Mouse (Mus musculus) spleen, adult 12 weeks (tissue): Measurements from ENCODE around the gene Zbtb41.
A peak's percentile ranks its signal among the peaks of the same experiment; 100 is the strongest.
"Not testable (repeated sequence)": the region's sequence is repeated elsewhere in the genome, so short reads cannot be mapped to it uniquely, and the experiment has no call there.

Source experiments
- DNase-seq: peaks from one replicate; pipeline ENCODE4 v3.0.0; 2022; ENCODE audit warnings: low spot score

Zbtb41 gene

DNA sequence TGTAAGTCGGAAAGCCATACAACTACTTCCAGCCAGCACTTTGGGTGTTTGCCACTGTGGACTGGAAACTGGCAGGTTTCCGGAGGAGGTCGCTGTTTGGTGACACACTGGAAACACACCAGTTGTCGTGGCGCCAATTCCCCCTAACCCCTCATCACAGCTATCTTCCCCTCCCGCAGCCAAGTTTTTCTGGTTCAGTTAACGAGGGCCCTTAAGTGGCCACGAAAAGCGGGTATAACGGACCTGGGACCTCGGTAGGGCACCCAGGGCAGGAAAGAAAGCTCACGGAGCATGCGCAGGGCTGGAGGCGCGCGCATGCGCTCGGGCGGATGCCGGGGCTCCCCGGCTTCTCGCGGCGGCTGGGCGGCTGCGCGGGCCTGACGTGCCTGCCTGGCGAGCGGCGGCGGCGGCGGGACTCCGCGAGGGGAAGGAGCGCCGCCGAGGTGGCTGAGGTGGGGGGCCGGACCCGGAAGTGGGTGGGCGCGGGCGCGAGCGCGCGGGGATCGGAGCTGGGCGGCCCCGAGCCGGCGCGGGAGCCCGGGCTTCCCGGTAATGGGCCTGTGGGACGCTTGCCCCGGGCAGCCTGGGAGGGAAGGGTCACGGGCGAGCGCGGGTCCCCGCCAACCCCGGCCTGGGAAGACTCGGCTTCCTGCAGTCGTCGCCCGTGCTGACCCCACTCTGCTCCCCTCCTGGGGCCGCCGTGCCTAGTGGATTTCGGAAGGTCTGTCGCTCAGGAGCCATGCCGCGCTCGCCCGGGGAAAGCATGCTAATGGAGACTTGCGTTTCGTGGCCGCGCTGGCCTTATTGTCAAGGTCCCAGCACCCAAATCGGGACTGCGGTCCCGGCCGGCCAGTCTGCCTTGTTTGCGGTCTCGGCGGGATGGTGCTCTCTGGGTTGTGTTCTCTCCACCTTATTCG, at the start of gene Zbtb41:
Gene Zbtb41, plus strand, starts transcription at position 414 of the 917 bp plus-strand sequence.
- DNase-seq = peak; percentile 87

DNA sequence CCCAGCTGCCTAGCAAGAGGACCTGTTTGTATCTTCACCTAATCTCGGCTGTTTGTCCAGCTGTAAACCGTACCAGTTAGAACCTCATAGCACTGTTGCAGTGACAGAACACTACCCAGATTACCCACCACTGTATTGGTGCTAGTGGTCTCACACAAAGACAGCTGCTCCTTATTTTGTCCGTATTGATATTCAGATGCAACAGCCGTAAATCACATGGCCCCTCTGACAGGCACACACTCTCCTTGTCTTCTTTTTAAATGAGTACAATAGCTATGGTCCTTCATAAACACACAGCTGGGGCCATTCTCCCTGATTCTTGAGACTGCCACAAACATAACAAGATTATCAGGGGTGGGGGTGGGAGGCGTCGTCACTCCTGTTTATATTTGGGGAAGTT, 46.2 kb upstream of the Zbtb41 start:
- no peak for DNase-seq

DNA sequence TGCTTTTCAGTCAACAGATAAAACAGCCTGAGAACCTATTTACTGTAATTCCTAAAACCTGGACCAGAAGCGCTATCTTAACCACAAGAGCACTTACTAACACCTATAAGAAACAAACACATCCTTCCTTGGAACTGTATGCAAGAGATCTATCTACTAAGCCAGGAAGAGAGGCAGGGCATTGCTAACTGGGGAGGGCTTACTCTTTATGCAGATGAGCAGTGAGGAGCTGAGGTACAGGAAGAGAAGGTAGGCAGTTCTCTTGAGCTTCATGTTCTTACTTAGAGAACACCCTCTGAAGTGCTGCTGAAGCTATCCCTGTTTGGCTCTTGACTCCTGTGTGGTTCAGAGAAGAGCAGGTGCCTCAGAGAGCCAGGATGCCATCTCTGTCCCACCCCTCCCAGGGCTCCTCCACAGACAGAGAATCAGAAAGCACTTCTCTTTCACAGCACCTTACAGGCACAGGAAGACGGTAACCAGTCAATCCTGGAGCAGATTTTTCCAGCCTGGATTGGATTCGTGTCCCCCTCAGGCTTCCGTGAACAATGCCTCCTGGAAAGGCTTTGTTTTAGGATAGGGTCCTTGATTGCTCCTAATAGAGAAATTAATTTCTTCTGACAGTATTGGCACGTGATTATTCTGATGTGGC, 45.3 kb upstream of the Zbtb41 start, which contains the start of gene Crb1:
Gene Crb1, minus strand, starts transcription at position 463 of the 649 bp plus-strand sequence.
- DNase-seq = no peak

DNA sequence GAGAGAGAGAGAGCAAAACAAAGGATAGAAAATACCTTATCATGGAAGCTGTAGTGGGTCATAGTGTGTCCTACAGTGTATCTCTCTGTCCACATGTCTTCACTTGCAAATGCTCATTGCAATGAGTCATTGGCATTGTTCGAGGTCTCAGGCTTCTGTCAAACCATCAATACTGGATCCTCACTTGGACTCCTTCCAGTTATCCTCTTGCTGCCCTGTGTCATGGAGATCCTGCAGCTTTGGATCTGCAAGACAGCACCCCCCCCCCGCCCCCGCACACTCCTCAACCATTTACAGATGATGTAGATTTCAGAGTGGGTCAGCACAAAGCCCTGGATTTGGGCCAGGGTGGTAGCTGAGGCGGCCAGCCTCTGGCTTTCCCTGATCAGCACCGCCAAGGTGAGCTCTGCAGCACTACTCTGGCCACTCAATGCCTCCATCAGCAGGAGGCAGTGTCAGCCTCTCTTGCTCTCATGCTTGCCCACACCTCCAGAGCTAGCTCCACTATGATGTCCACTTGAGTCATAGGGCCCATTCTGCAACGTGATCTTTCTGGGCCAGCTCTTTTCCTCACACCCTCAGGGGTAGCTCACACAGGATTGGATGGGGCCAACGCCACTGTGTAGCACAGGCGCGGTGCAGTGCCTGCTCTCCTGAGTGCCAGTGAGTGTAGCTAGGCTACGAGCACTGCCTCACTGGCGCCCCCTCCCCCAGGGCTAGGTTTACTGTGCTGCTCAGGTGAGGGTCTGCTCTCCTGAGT, 43.0 kb upstream of the Zbtb41 start:
- no peak for DNase-seq

DNA sequence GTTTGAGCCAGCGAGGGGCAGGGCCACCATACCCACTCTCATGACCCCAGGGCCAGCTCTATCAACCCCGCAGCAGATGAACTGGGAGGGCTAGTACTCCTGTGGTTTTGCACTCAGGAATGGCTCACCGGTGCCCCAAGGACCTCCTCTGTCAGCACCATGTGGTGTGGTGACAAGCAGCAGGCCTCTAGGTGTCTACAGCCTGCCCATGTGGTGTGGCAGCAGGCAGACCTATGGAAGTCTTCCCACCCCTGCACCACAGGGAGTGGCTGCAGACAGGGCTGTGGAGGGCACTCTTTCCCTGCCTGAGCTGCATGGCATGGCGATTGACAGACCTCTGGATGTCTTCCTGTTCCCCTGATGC, 42.5 kb upstream of the Zbtb41 start:
- DNase-seq = no peak

DNA sequence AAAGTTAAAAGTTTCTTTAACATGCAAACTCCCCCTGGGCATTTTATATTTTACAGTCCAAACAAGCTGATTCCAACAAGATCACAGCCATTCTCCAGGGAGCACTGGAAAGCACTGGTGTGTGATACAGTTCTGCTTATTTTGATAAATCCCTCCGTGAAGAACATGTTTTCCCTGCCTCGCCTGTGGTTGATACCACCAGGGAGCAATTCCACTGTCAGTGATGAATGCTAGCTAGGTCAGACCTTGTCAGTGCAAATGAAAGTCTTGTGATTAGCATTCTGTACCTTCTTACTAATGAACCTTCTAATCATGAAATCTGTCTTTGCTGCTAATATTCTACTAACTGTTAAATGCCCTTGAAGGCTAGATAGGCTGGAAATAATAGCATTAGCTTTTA, 30.3 kb upstream of the Zbtb41 start:
- DNase-seq = no peak

DNA sequence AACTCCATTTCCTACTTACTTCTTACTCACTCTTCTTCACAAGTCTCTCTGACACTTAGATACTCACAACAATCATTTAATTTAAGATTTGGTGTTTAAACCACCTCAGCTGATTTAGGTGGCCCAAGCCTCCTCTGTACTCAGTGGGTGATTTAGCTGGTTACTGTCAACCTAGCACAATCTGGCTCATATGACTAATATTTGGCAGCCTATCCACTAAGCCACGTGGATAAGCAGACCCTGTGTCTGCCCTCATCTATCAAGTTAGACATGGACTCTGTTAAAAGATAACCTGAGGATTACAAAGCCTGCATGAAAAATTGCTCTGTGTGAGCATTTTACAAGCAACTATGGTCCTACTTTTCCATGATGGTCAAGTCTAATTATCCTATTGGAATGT, 25.5 kb upstream of the Zbtb41 start:
- no peak for DNase-seq

DNA sequence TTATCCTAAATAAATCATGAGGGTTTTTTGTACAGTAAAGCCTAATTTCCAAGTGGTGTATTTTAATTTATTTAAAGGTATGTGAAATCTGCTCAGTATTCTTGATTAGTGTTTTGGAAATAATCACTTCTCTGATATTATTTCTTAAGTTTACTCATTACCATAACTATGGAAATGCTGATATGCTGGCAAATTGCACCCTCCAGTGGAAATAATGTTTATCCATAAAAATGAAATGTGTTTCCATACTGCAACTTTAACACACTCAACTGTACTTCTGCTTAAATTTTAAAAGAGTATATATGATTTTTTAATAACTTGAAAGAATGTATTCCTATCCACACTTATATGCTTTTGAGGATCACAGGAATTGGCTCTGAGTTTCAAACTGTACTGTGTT, 16.3 kb upstream of the Zbtb41 start:
- no peak for DNase-seq

DNA sequence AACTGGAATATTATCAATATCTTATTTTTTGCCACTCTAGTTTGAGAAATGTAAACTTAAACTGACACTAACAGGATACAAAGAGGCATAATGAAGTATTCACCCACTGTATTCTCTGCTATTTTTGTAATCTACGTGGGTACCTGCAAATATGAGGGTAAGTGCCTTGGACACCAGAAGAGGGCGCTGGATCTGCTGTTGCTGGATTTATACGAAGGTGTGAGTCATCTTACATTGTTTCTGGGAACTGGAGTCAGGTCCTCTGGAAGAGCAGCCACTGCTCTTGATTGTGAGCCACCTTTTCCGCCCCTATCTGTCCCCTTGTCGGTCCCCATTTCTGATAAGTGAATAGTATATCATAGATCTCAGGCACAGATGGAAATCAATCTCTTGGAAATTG, 14.4 kb upstream of the Zbtb41 start:
- DNase-seq = no peak

DNA sequence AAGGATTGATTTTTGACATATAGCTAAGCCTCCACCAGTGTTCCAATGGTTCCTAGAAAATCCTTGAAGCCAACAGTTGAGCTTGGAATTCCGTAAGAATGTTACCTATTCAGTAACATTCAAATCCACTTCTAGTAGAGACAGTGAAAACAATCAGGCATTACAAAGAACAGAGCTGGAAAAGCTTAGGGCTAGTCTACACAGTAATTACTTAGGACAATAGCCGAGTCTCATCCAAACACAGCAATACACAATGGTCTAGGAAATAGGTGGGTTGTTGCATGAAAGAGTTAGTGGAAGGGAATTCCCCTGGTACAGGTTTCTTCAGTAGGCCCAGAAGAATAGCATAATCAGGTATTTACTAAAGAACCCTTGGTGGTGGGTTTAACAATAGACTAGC, 9.7 kb upstream of the Zbtb41 start:
- not testable (repeated sequence) for DNase-seq

DNA sequence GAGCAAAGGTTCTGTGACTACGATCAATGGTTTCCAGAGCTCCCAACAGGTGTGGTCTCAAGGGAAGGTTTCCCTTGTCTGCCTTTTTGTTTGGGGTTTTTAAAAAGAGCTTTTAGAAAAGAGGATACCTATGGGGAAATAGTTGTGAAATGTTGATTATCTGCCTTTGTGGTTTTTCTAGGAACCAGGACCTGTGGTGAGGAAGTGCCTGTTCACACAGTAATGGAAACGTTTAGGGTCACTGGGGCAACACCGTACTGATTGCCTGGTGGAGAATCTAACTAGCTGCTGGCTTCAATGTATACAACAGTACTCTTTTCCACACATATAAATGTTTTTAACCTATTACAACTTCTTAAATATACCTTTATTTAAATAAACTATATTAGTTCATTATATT, 8.6 kb upstream of the Zbtb41 start:
- DNase-seq = no peak

DNA sequence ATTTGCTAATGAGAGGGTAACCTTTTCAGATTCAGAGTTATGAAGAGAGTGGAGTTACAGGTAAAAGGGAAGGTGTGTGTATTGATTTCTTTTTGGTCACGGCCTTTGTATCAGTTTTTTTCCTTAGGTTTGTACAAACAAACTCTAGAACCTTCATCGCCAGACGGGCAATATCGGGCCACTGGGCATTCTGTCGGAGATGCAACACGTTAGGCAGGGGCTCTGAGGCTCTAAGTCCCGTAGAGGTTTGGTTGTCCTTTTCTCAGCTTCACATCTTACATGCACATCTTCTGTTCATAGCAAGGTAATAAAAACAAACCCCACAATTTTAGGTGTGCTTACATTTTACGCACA, 590 bp upstream of the Zbtb41 start:
- no peak for DNase-seq

DNA sequence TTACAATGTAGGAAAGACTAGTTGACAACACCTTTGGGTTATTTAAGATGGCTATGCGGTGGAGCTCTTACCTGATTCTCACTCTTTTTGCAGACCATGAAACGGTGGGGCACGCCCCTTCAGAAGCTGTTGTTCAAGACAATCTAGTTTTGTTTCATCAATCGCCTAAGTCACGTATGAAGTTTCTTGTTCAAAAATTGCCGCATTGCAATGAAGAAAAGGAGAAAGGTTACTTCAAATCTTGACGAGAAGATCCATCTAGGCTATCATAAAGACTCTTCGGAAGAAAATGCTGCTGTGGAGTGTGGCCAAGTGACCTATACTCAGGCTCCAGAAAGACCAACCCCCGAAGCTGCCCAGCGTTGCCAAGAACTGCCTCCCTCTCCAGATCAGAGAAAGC, 853 bp downstream of the Zbtb41 start:
- DNase-seq = no peak

DNA sequence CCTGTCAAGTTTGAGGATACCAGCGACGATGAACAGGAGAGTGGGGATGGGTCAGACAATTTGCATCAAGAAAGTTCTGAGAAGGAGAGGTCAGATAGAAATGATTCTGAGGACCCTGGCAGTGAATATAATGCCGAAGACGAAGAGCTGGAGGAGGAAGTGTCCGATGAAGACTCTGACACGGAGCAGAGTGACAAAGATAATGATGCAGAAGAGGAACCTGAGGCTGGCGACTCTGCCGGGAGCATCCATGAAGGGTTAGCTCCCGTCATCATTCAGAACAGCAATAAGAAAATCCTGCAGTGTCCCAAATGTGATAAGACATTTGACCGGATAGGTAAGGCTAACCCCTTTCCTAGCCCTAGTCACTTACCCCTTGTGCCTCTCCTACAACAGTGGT, 1.8 kb downstream of the Zbtb41 start:
- DNase-seq = no peak

DNA sequence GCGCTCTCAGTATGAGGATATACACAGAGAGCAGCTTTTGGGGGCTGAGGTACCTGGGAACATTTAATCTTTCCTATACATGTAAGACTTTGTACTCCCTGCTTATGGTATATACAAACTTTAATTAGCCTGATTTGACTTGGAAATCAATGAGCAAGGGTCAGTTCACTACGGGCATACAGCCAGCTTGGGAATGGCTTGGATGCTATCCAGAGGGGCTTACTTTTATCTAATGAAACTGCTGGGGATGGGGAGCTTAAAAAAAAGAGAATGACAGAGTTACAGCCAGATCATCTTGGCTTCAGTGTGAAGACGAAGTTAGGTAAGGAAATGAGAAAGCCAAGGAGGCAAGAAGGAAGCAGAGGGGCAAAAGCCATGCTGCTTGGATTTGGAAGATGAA, 2.9 kb downstream of the Zbtb41 start:
- DNase-seq = no peak

DNA sequence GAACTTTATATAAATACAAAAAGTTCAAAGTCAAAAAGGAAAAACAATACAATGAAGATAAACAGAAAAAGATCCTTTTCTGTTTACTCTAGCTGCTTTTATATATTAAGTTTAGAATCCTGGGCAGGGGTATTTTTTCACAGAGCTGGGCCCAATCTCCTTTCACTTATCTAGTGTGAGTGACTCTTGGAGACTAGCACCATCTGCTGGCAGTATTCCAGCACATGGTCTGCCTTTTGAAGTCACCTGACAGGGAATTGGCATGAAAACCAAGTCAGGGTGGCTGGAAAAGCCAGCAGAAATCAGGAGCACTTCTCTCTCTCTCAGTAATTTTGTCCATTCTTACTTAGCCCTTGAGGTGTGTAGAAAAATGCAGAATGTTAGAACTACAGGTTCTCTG, 16.3 kb downstream of the Zbtb41 start:
- DNase-seq = no peak

DNA sequence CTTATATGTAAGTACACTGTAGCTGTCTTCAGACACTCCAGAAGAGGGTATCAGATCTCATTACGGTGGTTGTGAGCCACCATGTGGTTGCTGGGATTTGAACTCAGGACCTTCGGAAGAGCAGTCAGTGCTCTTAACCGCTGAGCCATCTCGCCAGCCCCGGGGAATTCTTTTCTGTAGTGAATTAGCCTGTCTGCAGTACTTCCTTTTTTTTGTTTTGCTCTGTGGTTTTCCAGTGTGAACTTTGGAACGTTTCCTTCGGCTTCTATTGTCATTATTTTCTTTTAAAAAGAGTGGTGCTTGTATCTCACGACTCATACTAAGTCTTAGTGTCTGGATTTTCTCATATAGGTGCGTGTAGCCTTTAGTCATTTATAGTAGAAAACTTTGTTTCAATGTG, 21.0 kb downstream of the Zbtb41 start:
- not testable (repeated sequence) for DNase-seq

DNA sequence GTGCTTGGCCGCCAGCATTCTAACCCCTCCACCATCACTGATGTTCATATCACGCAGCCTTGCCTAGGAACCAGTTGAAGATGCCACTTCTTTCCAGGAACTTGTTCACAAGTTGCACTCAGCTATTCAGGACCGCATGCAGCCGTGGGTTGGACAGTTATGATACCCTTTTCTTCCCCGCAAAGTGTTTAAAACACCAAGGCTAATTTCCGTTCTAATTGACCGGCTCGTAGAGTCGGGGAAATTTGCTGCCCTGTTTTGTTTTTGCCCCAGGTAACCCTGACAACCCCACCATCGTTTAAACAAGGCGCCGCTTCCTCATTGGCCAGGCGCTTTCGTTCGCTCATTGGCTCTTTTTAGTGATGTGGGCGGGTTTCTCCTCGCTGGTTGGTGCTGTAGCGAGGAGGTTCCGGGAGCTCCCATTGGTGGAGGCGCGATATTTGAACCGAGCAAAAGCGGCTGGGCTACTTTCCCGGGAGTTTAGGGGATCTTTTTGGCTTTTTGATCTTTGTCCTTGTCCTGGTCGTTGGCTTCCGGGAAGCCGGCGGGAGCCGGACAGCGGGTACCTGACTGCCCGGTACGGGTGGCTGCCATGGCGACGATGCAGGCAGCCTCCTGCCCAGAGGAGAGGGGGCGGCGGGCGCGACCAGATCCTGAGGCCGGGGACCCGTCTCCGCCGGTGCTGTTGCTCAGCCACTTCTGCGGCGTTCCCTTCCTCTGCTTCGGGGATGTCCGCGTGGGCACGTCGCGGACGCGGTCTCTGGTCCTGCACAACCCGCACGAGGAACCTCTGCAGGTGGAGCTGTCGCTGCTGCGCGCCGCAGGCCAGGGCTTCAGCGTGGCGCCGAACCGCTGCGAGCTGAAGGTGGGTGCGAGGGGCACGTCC, 32.5 kb downstream of the Zbtb41 start, which contains the start of gene Aspm:
Gene Aspm, plus strand, starts transcription at position 433 of the 886 bp plus-strand sequence.
- peak; percentile 85 for DNase-seq

DNA sequence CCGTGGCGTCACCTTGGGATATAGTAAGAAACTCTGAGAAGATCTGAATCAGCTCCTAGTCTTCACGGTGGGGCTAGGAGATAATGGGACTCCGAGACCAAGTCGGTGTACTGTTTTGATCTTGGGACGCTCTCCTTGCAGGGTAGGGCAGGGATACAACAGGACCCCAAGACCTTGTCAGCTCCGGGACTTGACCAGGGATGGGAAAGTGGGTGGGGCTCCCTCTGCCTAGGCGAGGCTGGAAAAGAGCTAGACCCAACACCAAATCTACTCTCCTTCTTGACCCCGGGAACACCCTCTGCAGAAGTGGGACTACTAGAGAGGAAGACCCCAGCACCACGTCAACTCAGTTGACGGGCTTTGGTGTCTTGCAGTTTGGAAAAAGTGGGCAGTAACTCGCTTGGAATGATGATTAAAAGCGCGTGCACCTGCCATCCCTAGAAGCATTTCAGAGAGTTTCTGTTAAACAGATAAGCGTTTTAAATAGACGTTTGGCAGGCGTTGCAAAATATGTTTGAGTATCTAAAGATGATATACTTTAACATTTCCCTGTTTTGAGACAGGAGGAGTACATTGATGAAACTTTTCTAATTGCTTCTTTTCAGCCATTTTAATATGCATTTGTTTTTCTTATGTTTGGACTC, 33.3 kb downstream of the Zbtb41 start:
- DNase-seq = peak; percentile 42

DNA sequence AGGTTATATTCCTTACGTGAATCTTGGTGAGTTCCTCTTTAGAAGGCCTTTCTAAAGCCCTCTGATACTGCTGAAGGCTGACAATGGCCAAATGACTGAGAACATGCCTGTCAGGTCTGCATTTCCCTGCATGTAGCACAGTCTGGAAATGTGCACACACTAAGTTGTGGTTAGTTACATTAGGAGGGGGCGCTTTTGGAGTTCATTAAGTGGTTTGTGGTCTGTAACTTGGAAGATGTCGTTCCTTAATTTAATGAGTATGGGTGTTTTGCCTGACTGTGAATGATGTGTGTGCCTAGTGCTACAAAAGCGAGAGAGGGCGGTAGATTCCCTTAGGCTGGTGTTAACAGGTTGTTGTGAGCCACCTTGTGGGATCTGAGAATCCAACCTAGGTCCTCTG, 38.7 kb downstream of the Zbtb41 start:
- DNase-seq = no peak

DNA sequence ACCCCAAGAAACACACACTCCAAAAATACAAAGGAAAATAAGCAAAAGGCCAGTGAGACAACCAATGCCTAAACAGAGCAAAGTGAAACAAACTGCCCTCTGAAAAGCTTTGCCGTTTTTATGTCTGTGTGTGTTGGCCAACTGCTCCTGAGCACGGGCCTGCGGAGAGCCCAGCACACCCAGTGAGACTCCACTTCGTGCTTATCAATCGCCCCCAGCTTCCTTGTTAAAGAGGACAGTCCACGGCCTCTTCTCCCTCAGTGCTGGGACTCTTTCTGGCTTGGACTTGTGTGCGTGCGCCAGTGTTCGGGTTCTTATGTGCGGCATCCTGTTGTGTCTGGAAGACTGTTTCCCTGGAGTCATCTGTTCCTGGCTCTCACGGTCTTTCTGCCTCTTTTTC, 43.8 kb downstream of the Zbtb41 start:
- DNase-seq = no peak
